Mouse (Mus musculus) midbrain, embryonic 16.5 days (tissue): ENCODE measurements around the gene Prrg2. TPM values are rescaled to one million over a fixed set of nuclear protein-coding genes. Genes with fewer than 3 reads are reported as not detected.

Experiments
- microRNA-seq: library from miRNA; unstranded; fragments of <30 nt; microRNA quantifications from one replicate; pipeline ENCODE4, GENCODE M21; 2017
- polyA plus RNA-seq: library from polyadenylated mRNA; unstranded; fragments of >200 nt; fragmentation: Nextera tagmentation; extraction: Ambion mirVana; gene quantifications from 2 replicates; pipeline ENCODE4 v1.2.1, GENCODE M21; 2015

Prrg2 gene
- polyA plus RNA-seq, 1 experiment from 2014 or later = 13.6 TPM

Small RNAs within 50 kb of the gene (microRNA-seq; reads per million reads assigned to microRNA genes)
- 1.2 reads per million for gene Mir7054

Other genes starting within 250 kb of the Prrg2 start
- 43.6 and 45.9 TPM in 2 replicates for gene Nup62, start 246.6 kb downstream of the Prrg2 start, polyA plus RNA-seq
- 0.57 and 1.0 TPM in 2 replicates for gene Il4i1, start 246.3 kb downstream of the Prrg2 start, polyA plus RNA-seq
- gene Atf5, start 246.0 kb downstream of the Prrg2 start, polyA plus RNA-seq = 2.5 and 3.0 TPM in 2 replicates
- 82.2 and 83.2 TPM in 2 replicates for gene Akt1s1, start 213.7 kb downstream of the Prrg2 start, polyA plus RNA-seq
- 118 and 123 TPM in 2 replicates for gene Tbc1d17, start 213.6 kb downstream of the Prrg2 start, polyA plus RNA-seq
- gene Pnkp, start 205.5 kb downstream of the Prrg2 start, polyA plus RNA-seq = 27.9 and 30.4 TPM in 2 replicates
- gene Ptov1, start 192.9 kb downstream of the Prrg2 start, polyA plus RNA-seq = 419 and 448 TPM in 2 replicates
- 153 and 158 TPM in 2 replicates for gene Med25, start 170.0 kb downstream of the Prrg2 start, polyA plus RNA-seq
- gene Fuz, start 166.6 kb downstream of the Prrg2 start, polyA plus RNA-seq = 20.0 and 22.3 TPM in 2 replicates
- gene Ap2a1, start 133.2 kb downstream of the Prrg2 start, polyA plus RNA-seq = 122 and 136 TPM in 2 replicates
- 0.10 and 0.25 TPM in 2 replicates for gene Tsks, start 119.5 kb downstream of the Prrg2 start, polyA plus RNA-seq
- 58.4 and 63.1 TPM in 2 replicates for gene Cpt1c, start 87.8 kb downstream of the Prrg2 start, polyA plus RNA-seq
- 671 and 697 TPM in 2 replicates for gene Prmt1, start 76.1 kb downstream of the Prrg2 start, polyA plus RNA-seq
- 52.3 and 53.6 TPM in 2 replicates for gene Irf3, start 65.0 kb downstream of the Prrg2 start, polyA plus RNA-seq
- 7.0 and 8.3 TPM in 2 replicates for gene Bcl2l12, start 64.0 kb downstream of the Prrg2 start, polyA plus RNA-seq
- 42.4 and 47.8 TPM in 2 replicates for gene Scaf1, start 46.3 kb downstream of the Prrg2 start, polyA plus RNA-seq
- gene Rras, start 44.7 kb downstream of the Prrg2 start, polyA plus RNA-seq = 12.2 and 12.4 TPM in 2 replicates
- 13.6 and 13.9 TPM in 2 replicates for gene Prr12, start 9.8 kb downstream of the Prrg2 start, polyA plus RNA-seq
- 64.1 and 67.7 TPM in 2 replicates for gene Nosip, start 248 bp downstream of the Prrg2 start, polyA plus RNA-seq
- 43.5 and 47.8 TPM in 2 replicates for gene Rcn3, start 29.5 kb upstream of the Prrg2 start, polyA plus RNA-seq
- gene Fcgrt, start 41.2 kb upstream of the Prrg2 start, polyA plus RNA-seq = 22.7 and 27.9 TPM in 2 replicates
- gene Rps11, start 61.8 kb upstream of the Prrg2 start, polyA plus RNA-seq = 657 and 700 TPM in 2 replicates
- gene Rpl13a, start 66.1 kb upstream of the Prrg2 start, polyA plus RNA-seq = 602 and 620 TPM in 2 replicates
- gene Gm45713, start 73.6 kb upstream of the Prrg2 start, polyA plus RNA-seq = 0.41 TPM in 1 of 2 replicates, not detected in the other
- 1.5 and 2.2 TPM in 2 replicates for gene Flt3l, start 73.8 kb upstream of the Prrg2 start, polyA plus RNA-seq
- 89.9 and 91.9 TPM in 2 replicates for gene Pih1d1, start 91.6 kb upstream of the Prrg2 start, polyA plus RNA-seq
- 13.7 and 18.2 TPM in 2 replicates for gene Aldh16a1, start 91.9 kb upstream of the Prrg2 start, polyA plus RNA-seq
- gene Slc17a7, start 101.3 kb upstream of the Prrg2 start, polyA plus RNA-seq = 0.55 and 1.1 TPM in 2 replicates
- not detected in 2 replicates for gene Gfy, start 116.9 kb upstream of the Prrg2 start, polyA plus RNA-seq
- gene Pth2, start 118.3 kb upstream of the Prrg2 start, polyA plus RNA-seq = 1.1 and 1.2 TPM in 2 replicates
- gene Ccdc155, start 142.2 kb upstream of the Prrg2 start, polyA plus RNA-seq = 0.45 and 0.53 TPM in 2 replicates
- gene Dkkl1, start 149.5 kb upstream of the Prrg2 start, polyA plus RNA-seq = 6.2 and 10.5 TPM in 2 replicates
- 30.5 and 39.5 TPM in 2 replicates for gene Tead2, start 153.1 kb upstream of the Prrg2 start, polyA plus RNA-seq
- 1.3 and 1.4 TPM in 2 replicates for gene Cd37, start 176.4 kb upstream of the Prrg2 start, polyA plus RNA-seq
- 0.93 and 1.2 TPM in 2 replicates for gene Slc6a16, start 178.4 kb upstream of the Prrg2 start, polyA plus RNA-seq
- not detected in 2 replicates for gene Slc6a21, start 214.8 kb upstream of the Prrg2 start, polyA plus RNA-seq